Mouse (Mus musculus) G1E (cell line): ENCODE measurements around the gene Kmt5b. TPM values are rescaled to one million over a fixed set of nuclear protein-coding genes. Genes with fewer than 3 reads are reported as not detected.

Source experiments
- ATAC-seq: 2 replicates; pipeline ENCODE4 v1.8.0; 2016; ENCODE audit warnings: mild to moderate bottlenecking; ENCODE audit not compliant: insufficient number of reproducible peaks, poor library complexity, low FRiP score, severe bottlenecking; ENCODE audit errors: extremely low read depth
- DNase-seq: peaks from one replicate; pipeline ENCODE4 v3.0.0; 2012; ENCODE audit warnings: low spot score
- H3K27me3 ChIP-seq: 2 replicates; pipeline ENCODE4 v1.6.1; 2012; ENCODE audit warnings: mild to moderate bottlenecking, low read length, inconsistent platforms; ENCODE audit not compliant: insufficient read depth
- H3K36me3 ChIP-seq: replicated peaks from 2 replicates; pipeline ENCODE3; 2012; ENCODE audit warnings: mild to moderate bottlenecking, inconsistent platforms
- H3K4me1 ChIP-seq: 2 replicates; pipeline ENCODE4 v1.6.1; 2012; ENCODE audit warnings: low read depth, low read length, inconsistent platforms, mixed read lengths; ENCODE audit not compliant: insufficient read depth
- H3K4me3 ChIP-seq: 2 replicates; pipeline ENCODE4 v1.5.1; 2012; ENCODE audit warnings: low read depth, mild to moderate bottlenecking, inconsistent platforms, low read length, moderate library complexity, mixed read lengths
- H3K9me3 ChIP-seq: replicated peaks from 2 replicates; pipeline ENCODE4 v1.6.1; 2012; ENCODE audit warnings: inconsistent platforms
- CTCF ChIP-seq: IDR thresholded peaks from 2 replicates; pipeline ENCODE4 v1.5.1; 2012; ENCODE audit warnings: low read depth, low read length, inconsistent platforms, mixed read lengths
- GATA1 ChIP-seq: IDR thresholded peaks from 2 replicates; pipeline ENCODE4 v1.6.1; 2012; ENCODE audit warnings: borderline replicate concordance, low read length, inconsistent platforms, mixed read lengths
- GATA2 ChIP-seq: IDR thresholded peaks from 2 replicates; pipeline ENCODE4 v1.6.1; 2012; ENCODE audit warnings: low read depth, low read length, inconsistent platforms, borderline replicate concordance
- POLR2AphosphoS5 ChIP-seq: IDR thresholded peaks from 2 replicates; pipeline ENCODE4 v1.6.1; 2012; ENCODE audit warnings: low read depth, low read length, inconsistent platforms; ENCODE audit not compliant: insufficient replicate concordance
- TAL1 ChIP-seq: conservative IDR thresholded peaks from 2 replicates; pipeline ENCODE4 v1.6.1; 2012; ENCODE audit warnings: low read depth, low read length, inconsistent platforms, mixed read lengths
- polyA plus RNA-seq: library from polyadenylated mRNA; stranded (reverse); fragments of >175 nt; gene quantifications from 2 replicates; pipeline ENCODE4 v1.2.3, GENCODE M21; 2012
- total RNA-seq, 2 experiments: library from RNA; stranded (forward) in 1 of 2; stranded (reverse) in 1 of 2; fragments of 200-1000 nt in 1 of 2; fragments of >200 nt in 1 of 2; fragmentation: Nextera tagmentation in 1 of 2; gene quantifications; 2 replicates each; pipeline ENCODE4 v1.2.3; 2014 to 2017

Gene Kmt5b
- total and polyA plus RNA-seq, 3 experiments, result 5.3 to 36.4 (median 26.0) TPM

DNA sequence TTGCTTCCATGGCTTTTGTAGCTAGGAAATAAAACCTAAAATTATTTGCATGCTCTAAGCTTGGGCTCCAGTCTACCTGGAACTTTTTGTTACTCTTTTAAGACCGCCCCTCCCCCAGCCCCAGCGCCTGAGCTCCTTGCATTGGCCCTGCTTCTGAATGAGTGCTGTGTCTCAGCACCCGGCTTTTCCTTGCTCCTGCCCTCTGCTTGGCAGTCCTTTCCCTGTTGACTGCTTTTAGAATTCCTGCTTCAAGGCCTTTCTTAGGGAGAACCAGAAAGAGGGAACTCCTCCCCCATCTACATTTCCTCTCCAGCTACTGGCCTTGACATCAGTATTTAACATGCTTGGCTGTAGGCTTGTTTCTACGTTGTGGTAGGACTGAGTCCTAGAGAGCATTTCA, 88.4 kb downstream of the Kmt5b start:
- H3K4me3 ChIP-seq, result no peak overlapping the region
- peaks cover 17% of the 10 kb centered on the region for H3K36me3 ChIP-seq
- no peak for TF ChIP-seq TAL1
- TF ChIP-seq GATA1, result no peak
- no peak for TF ChIP-seq GATA2
- TF ChIP-seq POLR2AphosphoS5, result no peak
- H3K27me3 ChIP-seq, result no peaks in the 10 kb centered on the region
- DNase-seq, result no peak
- H3K4me1 ChIP-seq, result peaks cover 28% of the 10 kb centered on the region
- H3K9me3 ChIP-seq, result no peaks in the 10 kb centered on the region
- ATAC-seq, result no peak

DNA sequence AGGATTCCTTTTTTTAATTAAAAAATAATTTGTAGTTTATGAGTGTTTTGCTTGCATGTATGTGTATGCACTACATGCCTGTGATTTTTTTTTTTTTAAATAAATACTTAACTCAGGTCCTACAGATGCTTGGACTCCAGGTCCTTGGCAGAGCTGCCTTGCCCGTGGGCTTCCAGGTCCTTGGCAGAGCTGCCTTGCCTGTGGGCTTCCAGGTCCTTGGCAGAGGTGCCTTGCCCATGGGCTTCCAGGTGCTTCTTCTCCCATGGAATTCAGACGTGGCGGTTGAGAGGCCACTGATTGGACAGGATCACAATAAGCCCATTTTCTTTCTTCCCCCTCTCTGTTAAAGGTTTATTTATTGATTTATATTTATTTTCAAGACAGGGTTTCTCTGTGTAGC, 90.0 kb downstream of the Kmt5b start:
- no peaks in the 10 kb centered on the region for H3K27me3 ChIP-seq
- H3K4me3 ChIP-seq, result no peak overlapping the region
- peaks cover 17% of the 10 kb centered on the region for H3K4me1 ChIP-seq
- H3K9me3 ChIP-seq, result no peaks in the 10 kb centered on the region
- H3K36me3 ChIP-seq, result peaks cover 21% of the 10 kb centered on the region
- ATAC-seq, result no peak
- no peak for DNase-seq
- TF ChIP-seq CTCF (no peak), POLR2AphosphoS5 (no peak), GATA2 (no peak), TAL1 (no peak), GATA1 (no peak)

DNA sequence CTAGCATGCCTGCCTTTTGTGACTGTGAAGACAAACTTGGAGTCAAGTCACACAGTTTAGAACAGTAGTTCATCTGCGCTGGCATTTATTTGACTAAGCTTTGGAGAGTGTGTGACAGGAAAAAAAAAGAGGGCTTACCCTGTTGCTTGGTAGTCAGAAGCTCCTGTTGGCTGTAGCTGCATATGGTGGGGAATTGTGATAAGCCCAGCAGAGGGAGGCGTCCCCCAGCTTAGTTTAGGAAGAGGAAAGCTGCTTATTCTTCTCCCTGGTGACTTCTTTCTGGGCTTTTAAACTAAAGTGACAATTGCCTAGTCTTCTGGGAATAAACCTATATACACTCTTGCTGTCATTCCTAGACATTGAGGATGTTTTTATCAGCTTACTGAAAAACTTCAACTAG, 95.5 kb downstream of the Kmt5b start:
- H3K27me3 ChIP-seq, result no peaks in the 10 kb centered on the region
- no peak for DNase-seq
- H3K36me3 ChIP-seq, result peaks cover 20% of the 10 kb centered on the region
- H3K9me3 ChIP-seq, result no peaks in the 10 kb centered on the region
- H3K4me1 ChIP-seq, result no peaks in the 10 kb centered on the region; the same call in 1 of the 2 replicates
- no peak overlapping the region for H3K4me3 ChIP-seq
- ATAC-seq, result no peak
- TF ChIP-seq GATA1 (no peak), CTCF (no peak), POLR2AphosphoS5 (no peak)

DNA sequence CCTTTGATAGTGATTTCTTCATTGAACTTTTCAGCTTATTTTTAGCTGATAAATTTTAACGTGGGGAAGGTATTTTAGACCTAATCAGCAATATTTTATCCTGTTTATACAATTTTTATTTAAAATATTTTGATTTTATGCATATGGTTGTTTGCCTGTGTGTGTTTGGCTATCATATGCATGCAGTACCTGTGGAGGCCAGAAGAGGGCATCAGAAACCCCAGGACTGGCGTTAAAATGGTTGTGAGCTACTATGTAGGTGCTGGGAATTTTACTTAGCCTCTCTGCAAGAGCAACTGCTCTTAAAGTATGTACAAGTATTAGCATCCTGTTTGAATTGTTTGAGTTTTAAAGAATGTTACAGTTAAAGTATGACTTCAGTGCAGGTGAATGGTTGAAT, 97.7 kb downstream of the Kmt5b start:
- DNase-seq (no peak), ATAC-seq (no peak)
- Histone ChIP-seq H3K4me1 (no peaks in the 10 kb centered on the region; the same call in 1 of the 2 replicates), H3K27me3 (no peaks in the 10 kb centered on the region), H3K36me3 (peaks cover 20% of the 10 kb centered on the region), H3K4me3 (no peak overlapping the region), H3K9me3 (no peaks in the 10 kb centered on the region)
- no peak for TF ChIP-seq GATA1
- no peak for TF ChIP-seq TAL1
- TF ChIP-seq GATA2, result no peak
- no peak for TF ChIP-seq POLR2AphosphoS5
- no peak for TF ChIP-seq CTCF

Other genes starting within 250 kb of the Kmt5b start
- 109 and 115 TPM in 2 replicates for gene Ppp6r3, start 191.7 kb upstream of the Kmt5b start, total RNA-seq (2014; fragmentation: Nextera tagmentation)
- 95.3 and 105 TPM in 2 replicates for gene Ppp6r3, start 191.7 kb upstream of the Kmt5b start, total RNA-seq (2017)
- gene Ppp6r3, start 191.7 kb upstream of the Kmt5b start, polyA plus RNA-seq, result 59.5 and 84.7 TPM in 2 replicates
- 0.29 TPM in 1 of 2 replicates, not detected in the other for gene Lrp5, start 80.9 kb upstream of the Kmt5b start, total RNA-seq (2014; fragmentation: Nextera tagmentation)
- 0.05 and 0.06 TPM in 2 replicates for gene Lrp5, start 80.9 kb upstream of the Kmt5b start, total RNA-seq (2017)
- 0.01 and 0.05 TPM in 2 replicates for gene Lrp5, start 80.9 kb upstream of the Kmt5b start, polyA plus RNA-seq
- gene 1810055G02Rik, start 59.1 kb upstream of the Kmt5b start, total RNA-seq (2014; fragmentation: Nextera tagmentation), result 20.4 and 22.4 TPM in 2 replicates
- 5.6 and 7.3 TPM in 2 replicates for gene 1810055G02Rik, start 59.1 kb upstream of the Kmt5b start, total RNA-seq (2017)
- gene 1810055G02Rik, start 59.1 kb upstream of the Kmt5b start, polyA plus RNA-seq, result 10.2 and 12.5 TPM in 2 replicates
- 26.7 and 32.5 TPM in 2 replicates for gene Chka, start 84.4 kb downstream of the Kmt5b start, total RNA-seq (2014; fragmentation: Nextera tagmentation)
- 26.7 and 31.7 TPM in 2 replicates for gene Chka, start 84.4 kb downstream of the Kmt5b start, total RNA-seq (2017)
- gene Chka, start 84.4 kb downstream of the Kmt5b start, polyA plus RNA-seq, result 7.4 and 10.9 TPM in 2 replicates
- gene Tcirg1, start 139.7 kb downstream of the Kmt5b start, total RNA-seq (2014; fragmentation: Nextera tagmentation), result 30.7 and 37.5 TPM in 2 replicates
- gene Tcirg1, start 139.7 kb downstream of the Kmt5b start, total RNA-seq (2017), result 37.0 and 48.5 TPM in 2 replicates
- gene Tcirg1, start 139.7 kb downstream of the Kmt5b start, polyA plus RNA-seq, result 36.5 and 43.9 TPM in 2 replicates
- gene Ndufs8, start 145.4 kb downstream of the Kmt5b start, total RNA-seq (2014; fragmentation: Nextera tagmentation), result 200 and 270 TPM in 2 replicates
- 89.6 and 99.1 TPM in 2 replicates for gene Ndufs8, start 145.4 kb downstream of the Kmt5b start, total RNA-seq (2017)
- gene Ndufs8, start 145.4 kb downstream of the Kmt5b start, polyA plus RNA-seq, result 45.0 and 128 TPM in 2 replicates
- gene Aldh3b1, start 162.4 kb downstream of the Kmt5b start, total RNA-seq (2014; fragmentation: Nextera tagmentation), result not detected in 2 replicates
- gene Aldh3b1, start 162.4 kb downstream of the Kmt5b start, total RNA-seq (2017), result 0.12 TPM in 1 of 2 replicates, not detected in the other
- not detected in 2 replicates for gene Aldh3b1, start 162.4 kb downstream of the Kmt5b start, polyA plus RNA-seq
- gene Unc93b1, start 167.8 kb downstream of the Kmt5b start, total RNA-seq (2014; fragmentation: Nextera tagmentation), result 0.53 TPM in 1 of 2 replicates, not detected in the other
- 0.22 TPM in 1 of 2 replicates, not detected in the other for gene Unc93b1, start 167.8 kb downstream of the Kmt5b start, total RNA-seq (2017)
- 0.16 and 0.24 TPM in 2 replicates for gene Unc93b1, start 167.8 kb downstream of the Kmt5b start, polyA plus RNA-seq
- not detected in 2 replicates for gene Aldh3b3, start 191.2 kb downstream of the Kmt5b start, total RNA-seq (2014; fragmentation: Nextera tagmentation)
- gene Aldh3b3, start 191.2 kb downstream of the Kmt5b start, total RNA-seq (2017), result 0.06 and 0.11 TPM in 2 replicates
- gene Aldh3b3, start 191.2 kb downstream of the Kmt5b start, polyA plus RNA-seq, result not detected in 2 replicates
- gene Aldh3b2, start 204.9 kb downstream of the Kmt5b start, total RNA-seq (2014; fragmentation: Nextera tagmentation), result not detected in 2 replicates
- gene Aldh3b2, start 204.9 kb downstream of the Kmt5b start, total RNA-seq (2017), result 0.06 and 0.11 TPM in 2 replicates
- gene Aldh3b2, start 204.9 kb downstream of the Kmt5b start, polyA plus RNA-seq, result not detected in 2 replicates
- gene Acy3, start 219.1 kb downstream of the Kmt5b start, total RNA-seq (2014; fragmentation: Nextera tagmentation), result 7.4 and 10.2 TPM in 2 replicates
- 0.55 and 0.70 TPM in 2 replicates for gene Acy3, start 219.1 kb downstream of the Kmt5b start, total RNA-seq (2017)
- 3.8 TPM in 2 replicates for gene Acy3, start 219.1 kb downstream of the Kmt5b start, polyA plus RNA-seq
- gene Tbx10, start 225.3 kb downstream of the Kmt5b start, total RNA-seq (2014; fragmentation: Nextera tagmentation), result not detected in 2 replicates
- gene Tbx10, start 225.3 kb downstream of the Kmt5b start, total RNA-seq (2017), result 0.06 TPM in 1 of 2 replicates, not detected in the other
- not detected in 2 replicates for gene Tbx10, start 225.3 kb downstream of the Kmt5b start, polyA plus RNA-seq
- 11.0 and 13.1 TPM in 2 replicates for gene Nudt8, start 233.2 kb downstream of the Kmt5b start, total RNA-seq (2014; fragmentation: Nextera tagmentation)
- gene Nudt8, start 233.2 kb downstream of the Kmt5b start, total RNA-seq (2017), result 11.7 and 19.5 TPM in 2 replicates
- 22.4 and 24.1 TPM in 2 replicates for gene Nudt8, start 233.2 kb downstream of the Kmt5b start, polyA plus RNA-seq
- 1.9 and 3.2 TPM in 2 replicates for gene Gm49405, start 233.2 kb downstream of the Kmt5b start, total RNA-seq (2014; fragmentation: Nextera tagmentation)
- gene Gm49405, start 233.2 kb downstream of the Kmt5b start, total RNA-seq (2017), result 1.2 and 1.7 TPM in 2 replicates
- 3.7 and 4.7 TPM in 2 replicates for gene Gm49405, start 233.2 kb downstream of the Kmt5b start, polyA plus RNA-seq
- 4.7 and 5.4 TPM in 2 replicates for gene Doc2g, start 235.9 kb downstream of the Kmt5b start, total RNA-seq (2014; fragmentation: Nextera tagmentation)
- gene Doc2g, start 235.9 kb downstream of the Kmt5b start, total RNA-seq (2017), result 1.9 and 3.3 TPM in 2 replicates
- 10.0 and 10.1 TPM in 2 replicates for gene Doc2g, start 235.9 kb downstream of the Kmt5b start, polyA plus RNA-seq
- 84.1 and 109 TPM in 2 replicates for gene Ndufv1, start 245.4 kb downstream of the Kmt5b start, total RNA-seq (2014; fragmentation: Nextera tagmentation)
- gene Ndufv1, start 245.4 kb downstream of the Kmt5b start, total RNA-seq (2017), result 181 and 191 TPM in 2 replicates
- gene Ndufv1, start 245.4 kb downstream of the Kmt5b start, polyA plus RNA-seq, result 338 and 348 TPM in 2 replicates